Mouse (Mus musculus): Measurements from ENCODE around the gene Bola3. TPM values are rescaled to one million over a fixed set of nuclear protein-coding genes. Genes with fewer than 3 reads are reported as not detected.

Gene Bola3
- polyA plus RNA-seq, 1 experiment from 2014 or later, result 279 TPM

- Histone ChIP-seq H3K27ac (ENCODE audit: low read depth, low read length) (no peak overlapping the region), H3K27me3 (ENCODE audit: control insufficient read depth, insufficient read depth, low read length) (no peaks in the 10 kb centered on the region), H3K4me2 (peak overlapping the region; percentile 67), H3K9ac (ENCODE audit: low read depth, low read length) (no peak overlapping the region), H3K4me3 (ENCODE audit: low read depth, low read length) (peak overlapping the region; percentile 76), H3K36me3 (ENCODE audit: control insufficient read depth, insufficient read depth, low read length) (peaks cover 5% of the 10 kb centered on the region; the same call in 1 of the 2 replicates), H3K9me3 (replicated peaks; ENCODE audit: control insufficient read depth, low read length) (no peaks in the 10 kb centered on the region), H3K4me1 (ENCODE audit: control insufficient read depth, insufficient read depth, low read length) (peaks cover 6% of the 10 kb centered on the region)
- WGBS (ENCODE audit: insufficient replicate concordance), result 26% methylated on average over 10 of the region's 10 CpGs
- no peak for ATAC-seq (replicated peaks; ENCODE audit: insufficient number of reproducible peaks, low FRiP score, low TSS enrichment)
Measured at GRCm38 (mm10) chr6:83316022-83316421, 32.9 kb upstream of the Bola3 start.

DNA sequence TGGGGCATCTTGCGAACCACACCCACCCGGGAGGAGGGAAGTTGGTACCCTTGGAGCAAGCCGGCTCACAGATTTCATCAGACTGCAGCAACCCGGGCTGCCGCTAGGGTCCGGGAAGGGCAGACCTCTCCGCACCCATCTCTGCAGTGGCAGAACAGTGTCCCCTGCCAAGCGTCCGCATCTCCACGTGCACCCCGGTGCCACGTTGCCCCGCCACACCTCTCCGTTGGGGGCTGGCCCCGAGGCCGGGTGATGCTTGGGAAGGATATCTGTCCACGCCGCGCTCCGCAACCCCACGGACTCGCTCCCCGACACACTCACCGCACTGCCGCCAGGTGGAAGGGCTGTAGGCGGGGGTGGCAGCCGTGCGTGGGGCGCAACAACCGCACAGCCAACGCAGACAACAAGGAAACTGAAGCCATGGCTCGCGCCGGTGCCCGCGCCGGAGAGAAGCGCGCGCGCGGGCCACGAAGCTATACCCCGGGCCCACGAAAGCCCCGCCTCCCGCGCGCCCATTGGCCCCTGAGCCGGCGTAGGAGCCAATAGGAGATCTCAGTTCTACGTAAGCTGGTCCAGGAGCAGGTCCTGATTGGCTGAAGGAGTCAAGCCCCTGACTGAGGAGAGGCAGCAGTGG is 31.7 kb upstream of the Bola3 start:
- H3K27me3 ChIP-seq (ENCODE audit: control insufficient read depth, insufficient read depth, low read length), result no peaks in the 10 kb centered on the region
- H3K27ac ChIP-seq (ENCODE audit: low read depth, low read length), result no peak overlapping the region
- peak overlapping the region; percentile 76 for H3K4me3 ChIP-seq (ENCODE audit: low read depth, low read length)
- no peaks in the 10 kb centered on the region for H3K36me3 ChIP-seq (ENCODE audit: control insufficient read depth, insufficient read depth, low read length)
- WGBS (ENCODE audit: insufficient replicate concordance), result under 1% methylated on average over 52 of the region's 52 CpGs
- no peaks in the 10 kb centered on the region for H3K9me3 ChIP-seq (replicated peaks; ENCODE audit: control insufficient read depth, low read length)
- ATAC-seq (replicated peaks; ENCODE audit: insufficient number of reproducible peaks, low FRiP score, low TSS enrichment), result peak; percentile 97
- peak overlapping the region; percentile 67 for H3K4me2 ChIP-seq
- H3K9ac ChIP-seq (ENCODE audit: low read depth, low read length), result peak overlapping the region; percentile 61
- H3K4me1 ChIP-seq (ENCODE audit: control insufficient read depth, insufficient read depth, low read length), result peaks cover 6% of the 10 kb centered on the region

GRCm38 (mm10) chr6:83321927-83322326 is 27.0 kb upstream of the Bola3 start:
- ATAC-seq (replicated peaks; ENCODE audit: insufficient number of reproducible peaks, low FRiP score, low TSS enrichment), result no peak
- 29% methylated on average over 1 of the region's 1 CpGs for WGBS (ENCODE audit: insufficient replicate concordance)
- no peak overlapping the region for H3K4me2 ChIP-seq

DNA sequence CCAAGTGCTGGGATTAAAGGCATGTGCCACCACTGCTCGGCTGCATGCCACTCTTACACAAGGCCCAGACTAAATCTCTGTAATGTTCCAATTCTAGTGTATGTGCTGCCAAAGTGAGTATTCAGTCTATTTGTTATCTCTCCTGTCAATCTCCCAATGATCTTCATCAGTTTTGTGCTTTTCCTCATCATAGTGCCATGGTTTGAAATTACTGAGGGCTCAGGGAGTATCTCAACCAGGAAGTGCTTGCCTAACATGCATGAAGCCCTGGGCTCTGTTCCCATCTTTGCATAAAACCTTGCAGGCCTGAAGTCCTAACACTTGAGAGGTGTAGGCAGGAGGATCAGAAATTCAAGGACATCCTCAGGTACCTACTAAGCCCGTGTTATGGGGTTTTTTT is 26.2 kb upstream of the Bola3 start:
- H3K9ac ChIP-seq (ENCODE audit: low read depth, low read length), result no peak overlapping the region
- no peak for ATAC-seq (replicated peaks; ENCODE audit: insufficient number of reproducible peaks, low FRiP score, low TSS enrichment)
- 71% methylated on average over 2 of the region's 2 CpGs for WGBS (ENCODE audit: insufficient replicate concordance)
- no peak overlapping the region for H3K4me3 ChIP-seq (ENCODE audit: low read depth, low read length)
- H3K9me3 ChIP-seq (replicated peaks; ENCODE audit: control insufficient read depth, low read length), result no peaks in the 10 kb centered on the region
- no peak overlapping the region for H3K4me2 ChIP-seq
- no peaks in the 10 kb centered on the region for H3K36me3 ChIP-seq (ENCODE audit: control insufficient read depth, insufficient read depth, low read length)
- 0 out of 2 replicates have a peak, but pooled peaks cover 5% of the 10 kb centered on the region for H3K4me1 ChIP-seq (ENCODE audit: control insufficient read depth, insufficient read depth, low read length)
- no peaks in the 10 kb centered on the region for H3K27me3 ChIP-seq (ENCODE audit: control insufficient read depth, insufficient read depth, low read length)
- H3K27ac ChIP-seq (ENCODE audit: low read depth, low read length), result no peak overlapping the region

More at GRCm38 (mm10) chr6:83321927-83322326, 27.0 kb upstream of the Bola3 start:
- H3K27ac ChIP-seq (ENCODE audit: low read depth, low read length), result no peak overlapping the region
- no peaks in the 10 kb centered on the region for H3K27me3 ChIP-seq (ENCODE audit: control insufficient read depth, insufficient read depth, low read length)
- no peak overlapping the region for H3K9ac ChIP-seq (ENCODE audit: low read depth, low read length)
- no peaks in the 10 kb centered on the region for H3K36me3 ChIP-seq (ENCODE audit: control insufficient read depth, insufficient read depth, low read length)
- 0 out of 2 replicates have a peak, but pooled peaks cover 1% of the 10 kb centered on the region for H3K4me1 ChIP-seq (ENCODE audit: control insufficient read depth, insufficient read depth, low read length)
- H3K4me3 ChIP-seq (ENCODE audit: low read depth, low read length), result no peak overlapping the region
- H3K9me3 ChIP-seq (replicated peaks; ENCODE audit: control insufficient read depth, low read length), result no peaks in the 10 kb centered on the region

DNA sequence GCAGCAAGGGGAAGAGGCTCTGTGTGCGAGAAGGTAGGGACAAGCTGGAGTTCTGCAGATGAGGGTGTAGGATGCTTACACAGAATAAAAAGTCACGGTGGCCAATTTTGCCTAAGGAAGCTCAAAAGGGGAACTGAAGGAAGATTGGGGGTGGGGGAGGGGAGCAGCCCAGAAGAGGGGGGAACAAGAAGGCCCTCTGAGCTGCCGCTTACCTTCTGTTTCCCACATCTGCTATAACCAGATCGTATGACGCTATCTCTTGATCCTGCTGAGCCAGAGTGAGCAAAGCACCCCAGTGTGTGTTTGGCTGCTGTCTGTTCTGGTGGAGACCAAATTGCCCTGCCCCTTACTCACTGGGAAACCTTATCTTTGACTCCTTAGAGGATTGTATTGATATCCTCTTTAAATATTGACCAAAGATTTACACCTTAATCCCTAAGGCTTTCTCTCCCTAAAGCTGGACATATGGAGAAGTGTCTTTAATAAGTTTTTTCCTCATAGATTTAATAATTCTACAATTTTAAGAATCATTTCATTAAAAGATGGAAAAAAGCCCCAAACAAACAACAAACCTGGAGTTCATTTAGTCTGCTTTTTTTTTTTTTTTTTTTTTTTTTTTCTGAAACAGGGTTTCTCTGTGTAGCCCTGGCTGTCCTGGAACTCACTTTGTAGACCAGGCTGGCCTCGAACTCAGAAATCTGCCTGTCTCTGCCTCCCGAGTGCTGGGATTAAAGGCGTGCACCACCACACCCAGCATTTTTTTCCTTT is 25.1 kb upstream of the Bola3 start:
- Histone ChIP-seq H3K4me2 (no peak overlapping the region), H3K27me3 (ENCODE audit: control insufficient read depth, insufficient read depth, low read length) (no peaks in the 10 kb centered on the region), H3K9me3 (replicated peaks; ENCODE audit: control insufficient read depth, low read length) (no peaks in the 10 kb centered on the region), H3K36me3 (ENCODE audit: control insufficient read depth, insufficient read depth, low read length) (no peaks in the 10 kb centered on the region), H3K4me3 (ENCODE audit: low read depth, low read length) (no peak overlapping the region), H3K27ac (ENCODE audit: low read depth, low read length) (no peak overlapping the region), H3K4me1 (ENCODE audit: control insufficient read depth, insufficient read depth, low read length) (0 out of 2 replicates have a peak, but pooled peaks cover 5% of the 10 kb centered on the region), H3K9ac (ENCODE audit: low read depth, low read length) (no peak overlapping the region)
- 61% methylated on average over 8 of the region's 8 CpGs for WGBS (ENCODE audit: insufficient replicate concordance)
- ATAC-seq (replicated peaks; ENCODE audit: insufficient number of reproducible peaks, low FRiP score, low TSS enrichment), result no peak

GRCm38 (mm10) chr6:83325525-83326393 is 23.2 kb upstream of the Bola3 start, which contains the start of the genes Mthfd2 and Mob1a:
Mthfd2 (minus strand) TSS chr6:83325908.
Mob1a (plus strand) TSS chr6:83326016.
- Histone ChIP-seq H3K36me3 (ENCODE audit: control insufficient read depth, insufficient read depth, low read length) (peaks cover 6% of the 10 kb centered on the region; the same call in 1 of the 2 replicates), H3K4me1 (ENCODE audit: control insufficient read depth, insufficient read depth, low read length) (0 out of 2 replicates have a peak, but pooled peaks cover 5% of the 10 kb centered on the region), H3K4me3 (ENCODE audit: low read depth, low read length) (peak within 1 kb of the TSS; percentile 76), H3K9ac (ENCODE audit: low read depth, low read length) (peak within 1 kb of the TSS; percentile 86), H3K27me3 (ENCODE audit: control insufficient read depth, insufficient read depth, low read length) (no peaks in the 10 kb centered on the region), H3K9me3 (replicated peaks; ENCODE audit: control insufficient read depth, low read length) (no peaks in the 10 kb centered on the region), H3K27ac (ENCODE audit: low read depth, low read length) (peak within 1 kb of the TSS; percentile 87), H3K4me2 (peak within 1 kb of the TSS; percentile 79)
- ATAC-seq (replicated peaks; ENCODE audit: insufficient number of reproducible peaks, low FRiP score, low TSS enrichment), result peak; percentile 97
- WGBS (ENCODE audit: insufficient replicate concordance), result 1% methylated on average over 64 of the region's 65 CpGs

DNA sequence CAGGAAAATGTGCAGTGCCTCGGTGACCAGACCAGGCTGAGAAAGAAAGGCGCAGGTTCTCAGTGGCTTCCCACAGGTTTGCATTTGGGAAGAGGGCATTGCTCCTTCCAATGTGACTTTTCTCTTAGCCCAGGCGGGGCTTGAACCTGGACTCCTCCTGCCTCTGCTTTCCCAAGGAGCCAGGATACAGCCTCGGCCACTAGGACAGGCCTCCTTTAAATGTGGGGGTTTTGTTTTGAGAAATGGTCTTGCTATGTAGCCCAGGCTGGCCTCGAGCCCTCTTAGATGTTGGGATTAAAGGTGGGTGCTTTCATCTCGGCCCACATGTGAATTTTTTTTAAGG is 22.6 kb upstream of the Bola3 start:
- H3K27ac ChIP-seq (ENCODE audit: low read depth, low read length), result peak overlapping the region; percentile 87
- H3K4me2 ChIP-seq, result peak overlapping the region; percentile 79
- 0 out of 2 replicates have a peak, but pooled peaks cover 5% of the 10 kb centered on the region for H3K4me1 ChIP-seq (ENCODE audit: control insufficient read depth, insufficient read depth, low read length)
- 5% methylated on average over 6 of the region's 6 CpGs for WGBS (ENCODE audit: insufficient replicate concordance)
- H3K27me3 ChIP-seq (ENCODE audit: control insufficient read depth, insufficient read depth, low read length), result no peaks in the 10 kb centered on the region
- H3K4me3 ChIP-seq (ENCODE audit: low read depth, low read length), result peak overlapping the region; percentile 76
- no peaks in the 10 kb centered on the region for H3K9me3 ChIP-seq (replicated peaks; ENCODE audit: control insufficient read depth, low read length)
- ATAC-seq (replicated peaks; ENCODE audit: insufficient number of reproducible peaks, low FRiP score, low TSS enrichment), result no peak
- peak overlapping the region; percentile 86 for H3K9ac ChIP-seq (ENCODE audit: low read depth, low read length)
- H3K36me3 ChIP-seq (ENCODE audit: control insufficient read depth, insufficient read depth, low read length), result peaks cover 11% of the 10 kb centered on the region

- Histone ChIP-seq H3K4me2 (peak overlapping the region; percentile 79), H3K4me1 (ENCODE audit: control insufficient read depth, insufficient read depth, low read length) (0 out of 2 replicates have a peak, but pooled peaks cover 5% of the 10 kb centered on the region), H3K27me3 (ENCODE audit: control insufficient read depth, insufficient read depth, low read length) (no peaks in the 10 kb centered on the region), H3K27ac (ENCODE audit: low read depth, low read length) (no peak overlapping the region), H3K4me3 (ENCODE audit: low read depth, low read length) (peak overlapping the region; percentile 76), H3K36me3 (ENCODE audit: control insufficient read depth, insufficient read depth, low read length) (peaks cover 14% of the 10 kb centered on the region), H3K9ac (ENCODE audit: low read depth, low read length) (peak overlapping the region; percentile 86; the same call in 1 of the 2 replicates), H3K9me3 (replicated peaks; ENCODE audit: control insufficient read depth, low read length) (no peaks in the 10 kb centered on the region)
- 56% methylated on average over 6 of the region's 6 CpGs for WGBS (ENCODE audit: insufficient replicate concordance)
- no peak for ATAC-seq (replicated peaks; ENCODE audit: insufficient number of reproducible peaks, low FRiP score, low TSS enrichment)
Measured at GRCm38 (mm10) chr6:83326761-83327160, 22.2 kb upstream of the Bola3 start.

All from heart, embryonic 11.5 days (tissue).